In the genomic region with DNA sequence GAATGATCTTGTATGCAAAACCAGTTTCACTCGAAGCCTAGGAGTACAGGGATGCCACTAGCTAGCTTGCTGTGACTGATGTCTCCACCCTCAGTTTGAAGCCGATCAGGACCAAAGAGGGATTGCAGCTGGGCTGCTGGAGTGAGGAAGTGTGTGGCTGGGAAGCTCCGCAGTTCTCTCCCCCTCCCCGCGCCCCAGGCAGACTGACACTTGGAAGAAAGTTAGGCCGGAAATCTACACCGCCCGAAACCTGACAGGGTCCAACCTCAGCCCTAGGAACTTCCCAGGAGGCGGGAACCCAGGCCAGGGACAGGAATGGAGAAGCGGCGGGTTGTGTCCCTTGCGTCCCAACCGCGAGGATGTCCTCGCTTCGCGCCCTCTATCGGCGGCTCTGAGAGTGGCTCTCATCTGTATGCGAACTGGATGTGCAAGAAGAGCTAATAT, we compare ENCODE assay signal across 8 mouse cellular contexts. TPM values are rescaled to one million over a fixed set of nuclear protein-coding genes. Genes with fewer than 3 reads are reported as not detected.
DNase-seq lines count a peak whose midpoint lies in the region; ATAC-seq and TF ChIP-seq lines count a peak whose summit lies in the region.

No protein-coding gene starts in this region.

- H3K4me3 ChIP-seq in forebrain, embryonic 16.5 days (replicated peaks; ENCODE audit: low read length), result peak overlapping the region; percentile 23
- 0 out of 2 replicates have a peak overlapping the region, but pooled peaks have one; percentile 15 for H3K4me3 ChIP-seq in liver, postnatal 0 days (ENCODE audit: low read depth, low read length)
- peak overlapping the region; percentile 38 for H3K4me3 ChIP-seq in neural tube, embryonic 13.5 days
- peak overlapping the region; percentile 44 for H3K4me3 ChIP-seq in stomach, embryonic 16.5 days (replicated peaks; ENCODE audit: low read length)

- peak overlapping the region; percentile 47 for H3K4me2 ChIP-seq in forebrain, embryonic 16.5 days (ENCODE audit: low read length)
- H3K4me2 ChIP-seq in liver, postnatal 0 days (ENCODE audit: low read depth, low read length), result peak overlapping the region; percentile 60
- peak overlapping the region; percentile 66 for H3K4me2 ChIP-seq in neural tube, embryonic 13.5 days
- H3K4me2 ChIP-seq in stomach, embryonic 16.5 days (ENCODE audit: low read depth, low read length), result peak overlapping the region; percentile 63

- peaks cover 11% of the 10 kb centered on the region for H3K4me1 ChIP-seq in forebrain, embryonic 16.5 days (replicated peaks; ENCODE audit: control insufficient read depth, insufficient read depth, low read length)
- H3K4me1 ChIP-seq in liver, postnatal 0 days (ENCODE audit: insufficient read depth), result peaks cover 2% of the 10 kb centered on the region; the same call in 1 of the 2 replicates
- H3K4me1 ChIP-seq in neural tube, embryonic 13.5 days (replicated peaks), result peaks cover 21% of the 10 kb centered on the region
- H3K4me1 ChIP-seq in stomach, embryonic 16.5 days (ENCODE audit: control insufficient read depth, insufficient read depth, low read length), result no peaks in the 10 kb centered on the region

- no peak for TF ChIP-seq EP300 in liver, postnatal 0 days (IDR thresholded peaks at IDR 0.05; ENCODE audit: low read depth)

- no peak overlapping the region for H3K9ac ChIP-seq in forebrain, embryonic 16.5 days (replicated peaks; ENCODE audit: low read depth, low read length)
- H3K9ac ChIP-seq in liver, postnatal 0 days (replicated peaks), result no peak overlapping the region
- H3K9ac ChIP-seq in neural tube, embryonic 13.5 days, result peak overlapping the region; percentile 61
- peak overlapping the region; percentile 70 for H3K9ac ChIP-seq in stomach, embryonic 16.5 days (ENCODE audit: low read length)

- peak; percentile 33 for DNase-seq in CD4-positive helper T cell, adult 2 months (ENCODE audit: low read depth, low spot score)
- peak; percentile 58 to 60 for DNase-seq in cerebellum, adult 18-20 months
- DNase-seq in heart, postnatal 36 days, result peak; percentile 80 to 84
- DNase-seq in layer of hippocampus, adult 18-20 months (ENCODE audit: low spot score in 2 of 2), result peak; percentile 15 to 70
- peak; percentile 83 for DNase-seq in liver, postnatal 0 days

- H3K36me3 ChIP-seq in forebrain, embryonic 16.5 days (ENCODE audit: control insufficient read depth, insufficient read depth), result no peaks in the 10 kb centered on the region
- H3K36me3 ChIP-seq in liver, postnatal 0 days (replicated peaks; ENCODE audit: insufficient read depth, low read length), result no peaks in the 10 kb centered on the region
- H3K36me3 ChIP-seq in neural tube, embryonic 13.5 days, result no peaks in the 10 kb centered on the region
- no peaks in the 10 kb centered on the region for H3K36me3 ChIP-seq in stomach, embryonic 16.5 days (ENCODE audit: control insufficient read depth, insufficient read depth, low read length)

- peak; percentile 80 for TF ChIP-seq CTCF in liver, postnatal 0 days (IDR thresholded peaks at IDR 0.05; ENCODE audit: low read depth)

- H3K27me3 ChIP-seq in forebrain, embryonic 16.5 days (replicated peaks; ENCODE audit: control insufficient read depth, insufficient read depth, low read length), result no peaks in the 10 kb centered on the region
- H3K27me3 ChIP-seq in liver, postnatal 0 days (ENCODE audit: insufficient read depth, low read length), result no peaks in the 10 kb centered on the region
- H3K27me3 ChIP-seq in neural tube, embryonic 13.5 days, result no peaks in the 10 kb centered on the region
- H3K27me3 ChIP-seq in stomach, embryonic 16.5 days (ENCODE audit: control insufficient read depth, insufficient read depth, low read length), result no peaks in the 10 kb centered on the region

- no peaks in the 10 kb centered on the region for H3K9me3 ChIP-seq in forebrain, embryonic 16.5 days (ENCODE audit: control insufficient read depth, low read length)
- H3K9me3 ChIP-seq in liver, postnatal 0 days (ENCODE audit: low read length), result no peaks in the 10 kb centered on the region
- no peaks in the 10 kb centered on the region for H3K9me3 ChIP-seq in neural tube, embryonic 13.5 days
- H3K9me3 ChIP-seq in stomach, embryonic 16.5 days (replicated peaks; ENCODE audit: control insufficient read depth, low read length), result no peaks in the 10 kb centered on the region

- intact Hi-C loops in heart, postnatal 36 days (cut with DNase I), result no loop called here

- no peak overlapping the region for H3K27ac ChIP-seq in forebrain, embryonic 16.5 days (ENCODE audit: low read length)
- no peak overlapping the region for H3K27ac ChIP-seq in liver, postnatal 0 days (ENCODE audit: low read depth)
- no peak overlapping the region for H3K27ac ChIP-seq in neural tube, embryonic 13.5 days (replicated peaks)
- no peak overlapping the region for H3K27ac ChIP-seq in stomach, embryonic 16.5 days (ENCODE audit: low read length)

- WGBS in forebrain, embryonic 16.5 days, result 3% methylated on average over 20 of the region's 20 CpGs
- 3% methylated on average over 20 of the region's 20 CpGs for WGBS in liver, postnatal 0 days (ENCODE audit: insufficient replicate concordance)
- WGBS in neural tube, embryonic 13.5 days, result 2% methylated on average over 20 of the region's 20 CpGs
- WGBS in stomach, embryonic 16.5 days, result 3% methylated on average over 20 of the region's 20 CpGs

- peak; percentile 69 for ATAC-seq in forebrain, embryonic 16.5 days
- peak; percentile 50; the same call in 1 of the 2 replicates for ATAC-seq in liver, postnatal 0 days
- peak; percentile 80 for ATAC-seq in neural tube, embryonic 13.5 days (ENCODE audit: low read depth)
- ATAC-seq in stomach, embryonic 16.5 days (ENCODE audit: insufficient read depth, low FRiP score), result peak; percentile 74

RNA-seq across cellular contexts. Expression of gene Il12b, which starts 1.1 kb away (rescaled TPM):
- 0.11 TPM in 1 of 2 replicates, not detected in the other for polyA plus RNA-seq in forebrain, embryonic 16.5 days (2015; fragmentation: Nextera tagmentation; extraction: Ambion mirVana)
- not detected for total RNA-seq in heart, postnatal 36 days (2021)
- not detected for total RNA-seq in layer of hippocampus, adult 18-20 months (2021)
- not detected in 2 replicates for polyA plus RNA-seq in liver, postnatal 0 days (2015; fragmentation: Nextera tagmentation; extraction: Ambion mirVana)
- not detected in 2 replicates for polyA plus RNA-seq in neural tube, embryonic 13.5 days (2015; fragmentation: Nextera tagmentation; extraction: Ambion mirVana)
- polyA plus RNA-seq in stomach, embryonic 16.5 days (2015; fragmentation: Nextera tagmentation; extraction: Ambion mirVana), result not detected in 2 replicates

Comparison
In these comparisons a context has a peak if more than half of its experiments do, and no peak if none do; other contexts are left out.
1. DNase-seq: peak in every context shown above with its lines; median percentile 83 in liver, postnatal 0 days; 82 in heart, postnatal 36 days; 59 in cerebellum, adult 18-20 months; 42 in layer of hippocampus, adult 18-20 months; 33 in CD4-positive helper T cell, adult 2 months.
2. H3K9ac ChIP-seq: peak in neural tube, embryonic 13.5 days (single experiment) and stomach, embryonic 16.5 days (single experiment); none in forebrain, embryonic 16.5 days (single experiment) and liver, postnatal 0 days (single experiment).
3. Peak in every context shown above with its lines, with median percentiles within 50 percentile points of each other: ATAC-seq, H3K4me2 ChIP-seq and H3K4me3 ChIP-seq.